Mouse (Mus musculus): Measurements from ENCODE around the gene Exosc9. TPM values are rescaled to one million over a fixed set of nuclear protein-coding genes. Genes with fewer than 3 reads are reported as not detected.

The Exosc9 gene
- polyA plus RNA-seq (2017; shearing (Covaris generic)): 53.9 TPM

DNA sequence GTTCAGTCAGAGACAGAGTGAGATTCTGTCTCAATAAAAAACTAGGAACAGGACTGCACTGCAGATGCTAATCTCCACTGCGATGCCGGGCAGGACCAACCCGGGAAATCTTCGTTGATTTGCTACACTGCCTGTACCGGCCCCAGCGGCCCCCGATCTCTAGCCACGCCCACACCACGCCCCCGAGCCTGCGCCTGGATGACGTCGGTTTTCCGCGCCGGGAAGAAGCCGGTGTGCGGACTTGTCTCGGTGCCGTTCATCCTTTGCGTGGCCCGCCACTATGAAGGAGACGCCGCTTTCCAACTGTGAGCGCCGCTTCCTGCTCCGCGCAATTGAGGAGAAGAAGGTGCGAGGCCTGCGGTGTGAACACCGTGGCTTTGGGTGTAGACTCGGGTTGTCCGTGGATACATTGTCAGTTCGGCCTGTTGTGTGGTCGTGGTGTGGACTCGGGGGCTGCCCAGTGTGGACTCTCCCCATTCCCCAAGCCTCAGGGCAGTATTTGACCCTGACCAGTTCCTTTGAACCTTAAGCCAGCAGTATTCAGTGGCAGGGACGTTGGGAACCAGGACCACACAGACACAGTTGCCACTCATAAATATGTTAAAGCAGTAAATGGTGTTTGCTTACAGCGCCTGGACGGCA, at the start of gene Exosc9:
Gene Exosc9 (plus strand): TSS at position 201 of the 642 bp plus-strand sequence.

DNA sequence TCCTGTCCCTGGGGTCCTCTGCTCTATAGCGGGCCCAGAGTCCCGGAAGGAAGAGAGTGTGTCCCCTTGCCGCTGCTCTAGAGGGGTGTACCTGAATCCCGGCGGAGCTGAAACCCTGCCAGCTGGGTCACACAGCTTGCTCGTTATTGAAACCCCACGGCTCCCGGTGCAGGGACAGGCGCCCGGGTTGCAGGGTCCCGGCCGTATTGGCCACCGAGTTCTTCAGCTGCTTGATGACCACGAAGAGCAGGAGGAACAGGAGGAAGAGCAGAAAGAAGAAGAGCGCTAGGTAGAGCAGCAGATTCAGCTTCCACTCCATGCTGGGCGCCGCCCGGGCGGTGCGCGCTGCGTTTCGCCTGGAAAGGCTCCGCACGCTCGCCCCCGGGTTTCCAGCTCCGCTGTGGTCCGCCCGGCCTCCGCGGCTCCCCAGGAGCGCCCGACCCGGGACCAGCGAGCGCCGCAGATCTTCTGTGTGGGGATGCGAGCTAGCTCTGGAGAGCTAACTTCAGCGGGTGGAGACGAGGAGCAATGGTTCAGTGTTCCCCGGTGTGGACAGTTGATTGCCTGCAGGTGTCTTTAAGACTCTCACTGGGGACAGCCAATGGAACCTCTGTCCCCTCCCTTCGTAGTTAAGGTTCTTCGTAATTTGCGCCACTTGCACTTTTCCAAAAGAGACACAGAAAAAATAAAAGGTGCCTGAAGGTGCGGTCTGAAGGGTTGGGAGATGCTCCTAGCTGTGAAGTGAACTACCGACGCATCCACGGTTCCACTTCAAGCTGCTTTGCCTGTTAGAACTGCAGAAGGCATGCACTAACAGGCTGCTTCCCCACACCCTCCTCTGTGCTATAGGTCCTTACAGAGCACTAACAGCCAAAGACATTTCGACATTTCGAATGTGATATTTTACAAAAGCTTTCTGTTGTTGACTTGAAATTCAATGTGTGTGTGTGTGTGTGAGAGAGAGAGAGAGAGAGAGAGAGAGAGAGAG, 31.0 kb upstream of the Exosc9 start, which contains the start of gene Gm11549:
Gene Gm11549 (minus strand): TSS at position 741 of the 988 bp plus-strand sequence.

DNA sequence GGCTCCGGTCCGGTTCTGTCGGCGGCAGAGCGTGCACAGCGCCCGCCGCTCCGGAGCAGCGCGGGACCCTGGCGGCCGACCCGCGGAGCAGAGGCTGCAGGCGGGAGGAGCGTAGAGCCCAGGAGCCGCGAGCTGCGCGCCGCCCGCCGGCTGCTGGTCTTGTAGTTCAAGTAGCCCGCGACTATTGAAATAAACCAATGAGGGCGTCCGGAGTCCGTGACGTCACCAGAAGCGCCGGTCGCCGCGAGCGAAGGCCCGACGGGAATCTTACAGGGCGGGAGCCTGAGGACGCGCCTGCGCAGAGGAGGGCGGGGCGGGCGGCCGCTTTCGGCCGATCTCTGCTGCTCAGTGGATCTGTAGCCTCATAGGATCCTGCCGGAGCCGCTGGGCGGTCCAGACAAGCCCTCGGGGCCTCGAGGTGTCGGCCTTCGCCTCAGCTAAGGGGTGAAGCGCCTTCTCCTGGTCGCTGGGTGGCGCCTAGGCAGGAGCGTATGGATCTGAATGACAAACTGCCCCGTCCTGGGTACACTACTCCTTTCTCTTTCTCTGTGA, 19.5 kb downstream of the Exosc9 start, which contains the start of gene Ccna2:
Gene Ccna2 (minus strand): TSS at position 324 of the 552 bp plus-strand sequence.

DNA sequence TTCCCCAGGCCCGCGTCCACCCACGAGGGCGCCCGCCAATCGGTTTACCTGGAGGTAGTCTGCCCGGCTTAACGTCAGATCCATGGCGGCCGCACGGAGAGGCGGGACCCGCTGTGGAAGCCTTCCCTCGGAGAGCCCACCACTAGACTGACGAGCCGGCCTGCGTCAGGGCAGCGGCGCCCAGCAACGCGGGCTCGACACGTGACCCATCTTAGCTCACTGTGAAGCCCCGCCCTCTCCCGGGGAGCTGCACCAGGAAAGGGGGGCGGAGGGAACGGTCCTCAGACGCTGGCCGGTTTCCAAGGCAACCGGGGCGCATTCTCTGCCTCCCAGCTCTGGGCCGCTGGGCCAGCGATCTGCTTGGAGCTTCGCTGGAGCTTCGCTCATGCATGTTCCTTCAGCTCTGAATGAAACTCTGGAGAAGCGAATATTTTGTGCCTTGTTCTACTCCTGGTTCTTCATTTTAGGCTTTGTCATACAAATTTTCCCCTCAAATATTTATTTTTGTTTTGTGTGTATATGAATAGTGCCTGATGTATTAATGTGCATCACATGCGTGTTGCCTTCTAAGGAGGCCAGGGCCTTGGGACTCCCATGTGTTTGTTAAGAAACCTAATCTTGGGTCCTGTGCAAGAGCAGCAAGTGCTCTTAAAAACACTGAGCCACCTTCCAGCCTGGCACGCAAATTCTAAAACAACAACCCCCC, 60.9 kb downstream of the Exosc9 start, which contains the start of gene Bbs7:
Gene Bbs7 (minus strand): TSS at position 276 of the 706 bp plus-strand sequence.

Other genes starting within 250 kb of the Exosc9 start
- 194 TPM for gene Anxa5, start 76.7 kb upstream of the Exosc9 start, polyA plus RNA-seq (2017; shearing (Covaris generic))
- gene 1810062G17Rik, start 76.7 kb upstream of the Exosc9 start, polyA plus RNA-seq (2017; shearing (Covaris generic)): 1.8 TPM
- gene Gm11549, start 30.8 kb upstream of the Exosc9 start, polyA plus RNA-seq (2017; shearing (Covaris generic)): not detected
- gene Ccna2, start 19.5 kb downstream of the Exosc9 start, polyA plus RNA-seq (2017; shearing (Covaris generic)): 3.7 TPM
- 0.75 TPM for gene Bbs7, start 60.9 kb downstream of the Exosc9 start, polyA plus RNA-seq (2017; shearing (Covaris generic))
- not detected for gene Trpc3, start 137.6 kb downstream of the Exosc9 start, polyA plus RNA-seq (2017; shearing (Covaris generic))